Mouse (Mus musculus) limb, embryonic 11.5 days (tissue): Measurements from ENCODE around the gene Ube2v1. TPM values are rescaled to one million over a fixed set of nuclear protein-coding genes. Genes with fewer than 3 reads are reported as not detected.
A peak's percentile ranks its signal among the peaks of the same experiment; 100 is the strongest.
"Not testable (repeated sequence)": the region's sequence is repeated elsewhere in the genome, so short reads cannot be mapped to it uniquely, and the experiment has no call there.

ENCODE experiments used
- ATAC-seq: fragments of 200-750 bp; cut with Nextera tagmentation; 2 replicates; pipeline ENCODE4 v1.8.0; 2017; ENCODE audit warnings: low read depth; ENCODE audit not compliant: insufficient number of reproducible peaks, low FRiP score, low TSS enrichment
- DNase-seq: peaks from one replicate; pipeline ENCODE4 v3.0.0-alpha.2; 2015; ENCODE audit warnings: low spot score
- H3K27ac ChIP-seq: fragments of 300-500 bp; sonication (generic); replicated peaks from 2 replicates; pipeline ENCODE4 v1.5.1; 2014; ENCODE audit warnings: low read depth, mild to moderate bottlenecking, low read length
- H3K27me3 ChIP-seq: fragments of 300-500 bp; sonication (generic); 2 replicates; pipeline ENCODE4 v1.6.1; 2014; ENCODE audit warnings: mild to moderate bottlenecking, low read length, mixed read lengths; ENCODE audit not compliant: control insufficient read depth, insufficient read depth
- H3K36me3 ChIP-seq: fragments of 300-500 bp; sonication (generic); 2 replicates; pipeline ENCODE4 v1.6.1; 2014; ENCODE audit warnings: mild to moderate bottlenecking, low read length, moderate library complexity, mixed read lengths; ENCODE audit not compliant: control insufficient read depth, insufficient read depth
- H3K4me1 ChIP-seq: fragments of 300-500 bp; sonication (generic); 2 replicates; pipeline ENCODE4 v1.6.1; 2014; ENCODE audit warnings: low read length, mixed read lengths; ENCODE audit not compliant: control insufficient read depth, insufficient read depth
- H3K4me2 ChIP-seq: fragments of 300-500 bp; sonication (generic); 2 replicates; pipeline ENCODE4 v1.6.1; 2014; ENCODE audit warnings: low read depth, mild to moderate bottlenecking, moderate library complexity; ENCODE audit not compliant: severe bottlenecking
- H3K4me3 ChIP-seq: fragments of 300-500 bp; sonication (generic); 2 replicates; pipeline ENCODE4 v1.5.1; 2014; ENCODE audit warnings: low read depth, low read length
- H3K9ac ChIP-seq: fragments of 300-500 bp; sonication (generic); 2 replicates; pipeline ENCODE4 v1.6.1; 2014; ENCODE audit warnings: mild to moderate bottlenecking, low read length
- H3K9me3 ChIP-seq: fragments of 300-500 bp; sonication (generic); 2 replicates; pipeline ENCODE4 v1.6.1; 2016; ENCODE audit warnings: low read length; ENCODE audit not compliant: control insufficient read depth
- WGBS: fragments of 180-500 bp; shearing (Covaris S2); extraction: QIAGEN DNeasy Blood & Tissue Kit; methylation state at CpG from one replicate; pipeline ENCODE4 v1.1.7; 2014; 5-methylcytosine and 5-hydroxymethylcytosine counted together
- polyA plus RNA-seq: library from polyadenylated mRNA; unstranded; fragments of >200 nt; fragmentation: Nextera tagmentation; extraction: Ambion mirVana; gene quantifications from 2 replicates; pipeline ENCODE4 v1.2.1, GENCODE M21; 2014

Ube2v1 gene
- polyA plus RNA-seq, 1 experiment from 2014 or later: 267 TPM

- H3K27me3 ChIP-seq, H3K36me3 ChIP-seq, H3K9me3 ChIP-seq, H3K4me3 ChIP-seq, H3K27ac ChIP-seq, H3K4me2 ChIP-seq, H3K9ac ChIP-seq, ATAC-seq, H3K4me1 ChIP-seq, DNase-seq: not testable (repeated sequence)
- 88% methylated on average over 13 of the region's 13 CpGs for WGBS
Observed at GRCm38 (mm10) chr2:167643356-167644052, 11.6 kb upstream of the Ube2v1 start.

DNA sequence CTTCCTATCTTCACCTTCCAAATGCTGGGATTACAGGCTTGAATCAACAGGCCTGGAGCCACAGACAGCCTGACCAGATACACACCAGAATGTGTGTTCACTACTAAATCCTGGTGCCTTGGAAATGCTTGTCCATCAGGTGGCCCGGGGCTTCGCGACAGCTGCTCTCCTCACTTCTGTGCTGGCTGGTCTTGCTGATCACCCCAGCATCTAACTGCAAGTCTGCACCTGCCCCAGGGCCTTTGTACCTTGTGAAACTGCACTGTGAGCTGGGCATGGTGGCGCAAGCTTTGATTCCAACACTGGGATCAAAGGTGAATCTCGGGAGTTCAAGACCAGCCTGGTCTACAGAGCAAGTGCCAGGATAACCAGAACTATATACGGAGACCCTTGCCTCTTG, 10.3 kb upstream of the Ube2v1 start:
- no peak for DNase-seq
- no peaks in the 10 kb centered on the region for H3K4me1 ChIP-seq
- no peak overlapping the region for H3K27ac ChIP-seq
- no peaks in the 10 kb centered on the region for H3K27me3 ChIP-seq
- no peak overlapping the region for H3K4me3 ChIP-seq
- H3K9me3 ChIP-seq: no peaks in the 10 kb centered on the region
- ATAC-seq: no peak
- H3K9ac ChIP-seq: no peak overlapping the region
- H3K4me2 ChIP-seq: no peak overlapping the region
- WGBS: 88% methylated on average over 6 of the region's 6 CpGs
- H3K36me3 ChIP-seq: peaks cover 3% of the 10 kb centered on the region; the same call in 1 of the 2 replicates

DNA sequence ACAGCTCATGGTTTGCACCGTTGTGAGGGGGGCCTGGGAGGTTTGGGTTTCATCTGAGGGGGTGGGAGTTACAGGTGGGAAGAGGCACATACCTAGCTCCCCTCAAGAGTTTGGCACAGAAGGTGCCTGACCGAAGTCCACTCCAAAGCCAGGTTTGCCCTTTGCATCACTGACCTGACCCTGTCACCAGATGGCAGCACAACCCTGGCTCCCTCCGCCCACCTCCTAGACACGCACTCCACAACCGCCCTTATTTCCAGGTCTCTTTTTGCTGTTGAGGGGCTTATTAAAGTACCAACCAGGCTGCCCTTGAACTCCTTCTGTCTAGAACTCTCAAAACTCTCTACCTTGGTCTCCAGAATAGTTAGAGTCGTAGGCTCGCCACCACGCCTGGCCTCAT, 9.4 kb upstream of the Ube2v1 start:
- Histone ChIP-seq H3K4me2 (no peak overlapping the region), H3K9me3 (no peaks in the 10 kb centered on the region), H3K36me3 (peaks cover 3% of the 10 kb centered on the region; the same call in 1 of the 2 replicates), H3K27ac (no peak overlapping the region), H3K27me3 (no peaks in the 10 kb centered on the region), H3K4me1 (no peaks in the 10 kb centered on the region), H3K4me3 (no peak overlapping the region), H3K9ac (no peak overlapping the region)
- peak; percentile 51 for DNase-seq
- no peak for ATAC-seq
- 49% methylated on average over 8 of the region's 8 CpGs for WGBS

DNA sequence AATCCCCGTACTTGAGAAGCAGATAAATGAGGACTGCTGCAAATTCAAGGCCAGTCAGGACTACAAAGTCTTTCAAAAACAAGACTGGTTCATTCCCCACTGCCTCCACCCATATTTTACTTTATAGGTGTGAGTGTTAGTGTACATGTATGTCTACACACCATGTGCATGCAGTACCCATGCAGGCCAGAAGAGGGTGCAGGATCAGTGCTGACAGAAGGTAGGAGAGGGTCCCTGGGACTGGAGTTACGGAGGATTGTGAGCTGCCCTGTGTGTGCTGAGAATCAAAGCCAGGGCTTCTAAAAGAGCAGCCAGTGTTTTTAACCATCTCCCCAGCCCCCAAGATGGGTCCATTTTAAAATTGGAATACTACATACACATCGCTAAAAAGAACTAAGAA, 8.4 kb upstream of the Ube2v1 start:
- H3K4me1 ChIP-seq: no peaks in the 10 kb centered on the region
- ATAC-seq: no peak
- H3K4me3 ChIP-seq: no peak overlapping the region
- no peaks in the 10 kb centered on the region for H3K9me3 ChIP-seq
- H3K27ac ChIP-seq: no peak overlapping the region
- H3K4me2 ChIP-seq: no peak overlapping the region
- DNase-seq: peak; percentile 59
- H3K9ac ChIP-seq: no peak overlapping the region
- 82% methylated on average over 3 of the region's 3 CpGs for WGBS
- H3K27me3 ChIP-seq: no peaks in the 10 kb centered on the region
- peaks cover 3% of the 10 kb centered on the region; the same call in 1 of the 2 replicates for H3K36me3 ChIP-seq

- H3K27ac ChIP-seq: no peak overlapping the region
- no peak overlapping the region for H3K9ac ChIP-seq
- H3K4me2 ChIP-seq: peak overlapping the region; percentile 40
- ATAC-seq (no peak), DNase-seq (no peak)
- H3K4me1 ChIP-seq: peaks cover 12% of the 10 kb centered on the region
- H3K36me3 ChIP-seq: no peaks in the 10 kb centered on the region
- no peaks in the 10 kb centered on the region for H3K27me3 ChIP-seq
- WGBS: 82% methylated on average over 7 of the region's 7 CpGs
- no peak overlapping the region for H3K4me3 ChIP-seq
- H3K9me3 ChIP-seq: no peaks in the 10 kb centered on the region
Observed at GRCm38 (mm10) chr2:167634865-167635512, 3.1 kb upstream of the Ube2v1 start.

DNA sequence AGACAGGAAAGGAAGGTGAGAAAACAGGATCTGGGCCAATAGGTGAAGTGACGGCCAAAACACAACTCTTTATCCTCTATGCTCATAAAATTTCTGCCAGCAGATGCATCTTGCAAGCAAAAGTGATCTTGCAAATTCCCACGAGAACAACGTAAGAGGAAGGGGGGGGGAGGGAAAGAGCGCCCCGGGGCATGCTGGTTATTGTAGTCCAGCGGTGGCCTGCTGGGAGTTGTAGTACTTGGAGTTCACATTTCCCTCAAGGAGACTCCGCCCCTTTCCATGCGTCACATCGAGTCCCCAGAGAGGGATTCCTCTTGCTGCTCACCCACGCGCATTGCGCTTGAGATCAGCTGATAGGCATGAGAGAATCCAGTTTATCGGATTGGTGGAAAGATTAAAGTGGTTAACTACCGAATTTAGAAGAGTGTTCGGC, 2.5 kb upstream of the Ube2v1 start:
- no peaks in the 10 kb centered on the region for H3K27me3 ChIP-seq
- no peaks in the 10 kb centered on the region for H3K9me3 ChIP-seq
- WGBS: under 1% methylated on average over 15 of the region's 15 CpGs
- DNase-seq (peak; percentile 98), ATAC-seq (peak; percentile 49; the same call in 1 of the 2 replicates)
- peak overlapping the region; percentile 16 for H3K4me3 ChIP-seq
- peaks cover 12% of the 10 kb centered on the region for H3K4me1 ChIP-seq
- H3K9ac ChIP-seq: peak overlapping the region; percentile 30
- no peak overlapping the region for H3K27ac ChIP-seq
- H3K4me2 ChIP-seq: peak overlapping the region; percentile 40
- no peaks in the 10 kb centered on the region for H3K36me3 ChIP-seq

DNA sequence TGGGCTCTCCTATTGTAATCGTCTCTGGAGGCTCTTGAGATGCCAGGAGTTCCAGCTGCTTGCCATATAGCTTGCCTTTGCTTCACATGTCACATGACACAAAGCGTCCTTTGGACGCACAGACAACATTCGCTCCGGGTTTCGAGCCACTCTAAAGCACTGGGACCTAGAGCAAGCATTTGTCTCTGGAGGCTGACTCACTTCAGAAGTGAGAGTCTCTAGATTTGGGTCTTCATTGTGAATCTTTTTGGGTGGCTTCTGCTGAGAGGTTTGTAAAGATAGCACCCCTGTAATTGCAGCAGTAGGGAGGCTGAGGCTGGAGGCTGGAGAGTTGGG, 1.6 kb upstream of the Ube2v1 start:
- H3K4me1 ChIP-seq: peaks cover 12% of the 10 kb centered on the region

GRCm38 (mm10) chr2:167632731-167633536, 1.0 kb upstream of the Ube2v1 start:
- peak overlapping the region; percentile 60; the same call in 1 of the 2 replicates for H3K27ac ChIP-seq
- no peaks in the 10 kb centered on the region for H3K27me3 ChIP-seq
- peaks cover 12% of the 10 kb centered on the region for H3K4me1 ChIP-seq
- DNase-seq: no peak
- H3K4me3 ChIP-seq: no peak overlapping the region
- H3K4me2 ChIP-seq: peak overlapping the region; percentile 53; the same call in 1 of the 2 replicates
- WGBS: 79% methylated on average over 12 of the region's 12 CpGs
- no peak overlapping the region for H3K9ac ChIP-seq
- H3K36me3 ChIP-seq: no peaks in the 10 kb centered on the region
- no peak for ATAC-seq
- H3K9me3 ChIP-seq: no peaks in the 10 kb centered on the region; the same call in 1 of the 2 replicates

More for the DNA sequence above, 1.6 kb upstream of the Ube2v1 start:
- 94% methylated on average over 6 of the region's 6 CpGs for WGBS
- Histone ChIP-seq H3K36me3 (no peaks in the 10 kb centered on the region), H3K4me3 (no peak overlapping the region), H3K4me2 (no peak overlapping the region), H3K9me3 (no peaks in the 10 kb centered on the region), H3K9ac (no peak overlapping the region), H3K27ac (no peak overlapping the region), H3K27me3 (no peaks in the 10 kb centered on the region)
- no peak for DNase-seq
- ATAC-seq: no peak
